Mouse (Mus musculus) liver, adult 2 months (tissue): ENCODE data around the gene Scnn1b.

Source experiments
- CTCF ChIP-seq: fragments of 200-500 bp; IDR thresholded peaks from 2 replicates; pipeline ENCODE4 v1.5.1; 2011; ENCODE audit warnings: low read depth, low read length, control low read depth
- POLR2A ChIP-seq: fragments of 200-500 bp; IDR thresholded peaks from 2 replicates; pipeline ENCODE4 v1.6.1; 2011; ENCODE audit warnings: low read length, control low read depth; ENCODE audit not compliant: insufficient read depth; ENCODE audit errors: extremely low read depth

- TF ChIP-seq CTCF (no peak), POLR2A (no peak)
These were observed 24.0 kb upstream of the Scnn1b start for GRCm38 (mm10) chr7:121840810-121841209.
